Mouse (Mus musculus) olfactory bulb, adult 2 months (tissue): ENCODE results near the gene Mcu.

ENCODE experiments used
- CTCF ChIP-seq: fragments of 200-500 bp; IDR thresholded peaks from 2 replicates; pipeline ENCODE4 v1.5.1; 2012; ENCODE audit warnings: low read depth, mild to moderate bottlenecking, low read length, moderate library complexity; ENCODE audit not compliant: insufficient read depth
- POLR2A ChIP-seq: fragments of 200-500 bp; IDR thresholded peaks from 2 replicates; pipeline ENCODE4 v1.6.1; 2012; ENCODE audit warnings: mild to moderate bottlenecking, low read depth, low read length, moderate library complexity; ENCODE audit not compliant: insufficient read depth

- no peak for TF ChIP-seq CTCF
- no peak for TF ChIP-seq POLR2A
Measured at GRCm38 (mm10) chr10:59548768-59549333, 67.6 kb downstream of the Mcu start.
